Mouse (Mus musculus): ENCODE results near the gene Hist1h2bg. TPM values are rescaled to one million over a fixed set of nuclear protein-coding genes. Genes with fewer than 3 reads are reported as not detected.
"Not testable (repeated sequence)": the region's sequence is repeated elsewhere in the genome, so short reads cannot be mapped to it uniquely, and the experiment has no call there.

Hist1h2bg gene
- polyA plus RNA-seq, 1 experiment = not detected

DNA sequence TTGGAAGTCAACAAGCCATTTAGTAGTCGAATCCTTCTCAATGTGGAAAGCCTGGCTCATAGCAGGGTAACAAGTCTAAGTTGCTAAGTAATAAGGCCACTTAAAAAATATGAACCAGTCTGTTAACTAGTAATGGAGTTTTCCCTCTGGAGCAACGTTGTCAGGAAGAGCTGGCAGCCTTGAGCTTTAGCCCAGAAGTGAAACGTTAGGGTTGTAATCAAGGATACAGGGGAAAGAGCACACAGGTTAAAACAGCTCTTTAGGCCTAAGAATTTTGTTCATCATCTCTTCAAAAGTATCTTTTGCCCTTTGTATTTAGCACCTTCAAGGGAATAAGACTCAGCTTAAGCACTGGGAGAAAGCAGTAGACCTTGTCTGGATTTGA, 20.4 kb upstream of the Hist1h2bg start:
- no peak overlapping the region for H3K27ac ChIP-seq (replicated peaks; ENCODE audit: low read depth, low read length)
- peak overlapping the region; percentile 50; the same call in 1 of the 2 replicates for H3K4me3 ChIP-seq (ENCODE audit: insufficient read depth, low read depth, low read length)
- H3K4me1 ChIP-seq (ENCODE audit: control insufficient read depth, insufficient read depth, insufficient read length, low read length) = no peaks in the 10 kb centered on the region

DNA sequence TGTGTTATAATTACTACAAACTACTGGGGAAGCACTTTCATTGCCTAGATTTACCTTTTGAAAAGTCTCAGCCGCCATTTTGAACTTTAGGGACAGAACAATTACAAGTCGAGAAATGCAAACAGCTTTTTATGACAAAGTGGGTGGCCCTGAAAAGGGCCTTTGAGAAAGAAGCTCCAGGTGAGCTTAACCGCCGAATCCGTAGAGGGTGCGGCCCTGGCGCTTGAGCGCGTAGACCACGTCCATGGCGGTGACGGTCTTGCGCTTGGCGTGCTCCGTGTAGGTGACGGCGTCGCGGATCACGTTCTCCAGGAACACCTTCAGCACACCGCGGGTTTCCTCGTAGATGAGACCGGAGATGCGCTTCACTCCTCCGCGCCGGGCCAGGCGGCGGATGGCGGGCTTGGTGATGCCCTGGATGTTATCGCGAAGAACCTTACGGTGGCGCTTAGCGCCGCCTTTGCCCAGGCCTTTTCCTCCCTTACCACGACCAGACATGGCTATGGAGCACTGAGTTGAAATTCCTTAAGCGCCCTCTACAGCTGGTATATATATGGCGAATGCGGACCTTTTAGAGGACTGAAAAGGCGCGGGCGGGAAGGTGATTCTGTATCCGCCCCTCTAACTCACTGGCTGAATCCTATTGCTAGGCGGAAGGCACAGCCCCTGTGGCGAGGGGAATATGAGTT, 19.9 kb upstream of the Hist1h2bg start, which contains the start of gene Hist1h4f:
Gene Hist1h4f (minus strand): TSS at position 503 of the 689 bp plus-strand sequence.
- Histone ChIP-seq H3K27ac (replicated peaks; ENCODE audit: low read depth, low read length) (0 out of 2 replicates have a peak within 1 kb of the TSS, but pooled peaks have one; percentile 5), H3K4me3 (ENCODE audit: insufficient read depth, low read depth, low read length) (peak within 1 kb of the TSS; percentile 50)
- not testable (repeated sequence) for H3K4me1 ChIP-seq (ENCODE audit: control insufficient read depth, insufficient read depth, insufficient read length, low read length)

- H3K4me1 ChIP-seq (ENCODE audit: control insufficient read depth, insufficient read depth, insufficient read length, low read length) = no peaks in the 10 kb centered on the region
- H3K27ac ChIP-seq (replicated peaks; ENCODE audit: low read depth, low read length) = 0 out of 2 replicates have a peak overlapping the region, but pooled peaks have one; percentile 5
- peak overlapping the region; percentile 50; the same call in 1 of the 2 replicates for H3K4me3 ChIP-seq (ENCODE audit: insufficient read depth, low read depth, low read length)
Measured at GRCm38 (mm10) chr13:23551931-23552914, 19.0 kb upstream of the Hist1h2bg start.

GRCm38 (mm10) chr13:23552962-23553361, 18.2 kb upstream of the Hist1h2bg start, which contains the start of gene Hist1h1d:
Gene Hist1h1d, plus strand, starts transcription at chr13:23553262.
- H3K4me3 ChIP-seq (ENCODE audit: insufficient read depth, low read depth, low read length) = no peak within 1 kb of the TSS

DNA sequence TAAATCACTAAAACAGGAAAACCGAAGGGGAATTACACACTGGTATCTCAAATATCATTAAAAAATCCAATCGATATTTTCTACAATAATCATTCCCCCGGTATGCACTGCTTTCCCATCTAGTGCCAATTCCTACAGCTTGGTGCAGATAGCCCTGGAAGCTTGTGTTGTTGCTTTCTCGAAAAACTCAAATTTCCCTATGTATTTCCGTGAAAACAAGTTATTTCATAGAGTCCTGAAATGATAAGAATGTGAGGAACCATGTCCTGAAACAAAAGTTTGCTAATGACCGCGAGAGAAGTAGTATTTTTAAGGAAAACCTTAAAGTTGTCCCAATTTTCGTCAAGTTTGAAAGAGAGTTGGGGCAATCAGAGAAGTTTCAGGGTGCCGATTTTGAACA, 16.8 kb upstream of the Hist1h2bg start:
- Histone ChIP-seq H3K4me3 (ENCODE audit: insufficient read depth, low read depth, low read length) (peak overlapping the region; percentile 69), H3K4me1 (ENCODE audit: control insufficient read depth, insufficient read depth, insufficient read length, low read length) (no peaks in the 10 kb centered on the region), H3K27ac (replicated peaks; ENCODE audit: low read depth, low read length) (no peak overlapping the region; the same call in 1 of the 2 replicates)

More at GRCm38 (mm10) chr13:23552962-23553361, 18.2 kb upstream of the Hist1h2bg start, which contains the start of gene Hist1h1d:
- no peak within 1 kb of the TSS for H3K27ac ChIP-seq (replicated peaks; ENCODE audit: low read depth, low read length)
- no peaks in the 10 kb centered on the region for H3K4me1 ChIP-seq (ENCODE audit: control insufficient read depth, insufficient read depth, insufficient read length, low read length)

GRCm38 (mm10) chr13:23554925-23555838, 16.0 kb upstream of the Hist1h2bg start:
- Histone ChIP-seq H3K27ac (replicated peaks; ENCODE audit: low read depth, low read length) (peak overlapping the region; percentile 74), H3K4me3 (ENCODE audit: insufficient read depth, low read depth, low read length) (peak overlapping the region; percentile 69), H3K4me1 (ENCODE audit: control insufficient read depth, insufficient read depth, insufficient read length, low read length) (no peaks in the 10 kb centered on the region)

DNA sequence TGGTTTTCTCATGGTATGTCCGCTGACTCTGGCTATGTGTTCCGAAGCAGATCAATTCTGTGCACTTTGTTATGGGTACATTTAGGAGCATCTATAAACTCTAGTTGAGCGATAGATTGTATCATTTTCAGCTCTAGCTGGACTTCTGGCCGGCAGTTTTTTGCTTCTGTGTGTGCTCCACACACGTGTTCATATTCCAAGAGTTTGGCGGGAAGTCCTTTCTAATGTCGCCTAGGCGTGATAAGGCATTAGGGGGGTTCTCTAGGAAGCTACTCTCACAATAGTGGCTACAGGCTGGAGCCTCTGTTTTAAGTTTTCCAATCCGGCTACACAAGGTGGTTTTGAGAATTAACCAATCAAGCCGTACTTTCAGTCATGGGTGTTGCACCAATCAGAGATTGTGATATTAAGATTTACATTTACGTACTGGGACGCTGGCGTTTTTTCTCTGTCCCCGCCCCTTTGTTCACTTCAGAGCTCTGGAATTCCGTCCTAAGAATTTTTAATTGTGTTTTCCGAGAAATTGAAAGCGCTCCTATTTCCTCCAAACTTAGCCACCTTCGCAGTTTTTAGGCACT, 15.3 kb upstream of the Hist1h2bg start:
- peak overlapping the region; percentile 69 for H3K4me3 ChIP-seq (ENCODE audit: insufficient read depth, low read depth, low read length)
- H3K4me1 ChIP-seq (ENCODE audit: control insufficient read depth, insufficient read depth, insufficient read length, low read length) = no peaks in the 10 kb centered on the region
- H3K27ac ChIP-seq (replicated peaks; ENCODE audit: low read depth, low read length) = peak overlapping the region; percentile 77

- no peak overlapping the region for H3K27ac ChIP-seq (replicated peaks; ENCODE audit: low read depth, low read length)
- no peak overlapping the region for H3K4me3 ChIP-seq (ENCODE audit: insufficient read depth, low read depth, low read length)
- no peaks in the 10 kb centered on the region for H3K4me1 ChIP-seq (ENCODE audit: control insufficient read depth, insufficient read depth, insufficient read length, low read length)
Measured at GRCm38 (mm10) chr13:23556906-23557305, 14.3 kb upstream of the Hist1h2bg start.

- H3K27ac ChIP-seq (replicated peaks; ENCODE audit: low read depth, low read length); H3K4me3 ChIP-seq (ENCODE audit: insufficient read depth, low read depth, low read length); H3K4me1 ChIP-seq (ENCODE audit: control insufficient read depth, insufficient read depth, insufficient read length, low read length): not testable (repeated sequence)
Measured at GRCm38 (mm10) chr13:23560699-23561098, 10.5 kb upstream of the Hist1h2bg start.

DNA sequence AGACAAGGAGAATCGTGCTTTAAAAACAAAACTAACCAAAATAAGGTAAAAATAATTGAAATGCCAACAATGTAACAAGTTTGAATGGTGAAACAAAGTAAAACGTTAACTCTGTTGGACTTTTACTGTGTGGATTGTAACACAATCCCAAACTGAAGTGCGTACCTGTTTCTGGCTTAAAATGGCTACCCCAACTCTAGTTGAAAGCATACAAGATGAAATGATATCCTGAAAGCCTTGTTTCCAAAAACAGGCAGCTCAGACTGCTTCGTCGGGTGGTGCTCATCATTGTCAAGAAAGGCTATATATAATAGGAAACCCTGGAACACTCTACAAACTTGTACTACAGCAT, 9.7 kb upstream of the Hist1h2bg start:
- not testable (repeated sequence) for H3K4me1 ChIP-seq (ENCODE audit: control insufficient read depth, insufficient read depth, insufficient read length, low read length)
- H3K27ac ChIP-seq (replicated peaks; ENCODE audit: low read depth, low read length) = peak overlapping the region; percentile 37; the same call in 1 of the 2 replicates
- peak overlapping the region; percentile 75 for H3K4me3 ChIP-seq (ENCODE audit: insufficient read depth, low read depth, low read length)

GRCm38 (mm10) chr13:23561883-23562659, 9.1 kb upstream of the Hist1h2bg start, which contains the start of gene Hist1h3e:
Gene Hist1h3e, minus strand, starts transcription at chr13:23562369.
- not testable (repeated sequence) for H3K4me1 ChIP-seq (ENCODE audit: control insufficient read depth, insufficient read depth, insufficient read length, low read length)

GRCm38 (mm10) chr13:23562699-23563462, 8.3 kb upstream of the Hist1h2bg start:
- Histone ChIP-seq H3K27ac (replicated peaks; ENCODE audit: low read depth, low read length) (peak overlapping the region; percentile 51), H3K4me3 (ENCODE audit: insufficient read depth, low read depth, low read length) (peak overlapping the region; percentile 75), H3K4me1 (ENCODE audit: control insufficient read depth, insufficient read depth, insufficient read length, low read length) (no peaks in the 10 kb centered on the region)

More at GRCm38 (mm10) chr13:23561883-23562659, 9.1 kb upstream of the Hist1h2bg start, which contains the start of gene Hist1h3e:
- Histone ChIP-seq H3K27ac (replicated peaks; ENCODE audit: low read depth, low read length) (peak within 1 kb of the TSS; percentile 70), H3K4me3 (ENCODE audit: insufficient read depth, low read depth, low read length) (peak within 1 kb of the TSS; percentile 75)

GRCm38 (mm10) chr13:23564482-23564881, 6.7 kb upstream of the Hist1h2bg start:
- H3K4me3 ChIP-seq (ENCODE audit: insufficient read depth, low read depth, low read length) = no peak overlapping the region
- H3K4me1 ChIP-seq (ENCODE audit: control insufficient read depth, insufficient read depth, insufficient read length, low read length) = no peaks in the 10 kb centered on the region
- no peak overlapping the region for H3K27ac ChIP-seq (replicated peaks; ENCODE audit: low read depth, low read length)

Data from brown adipose tissue, adult 24 weeks (tissue).